Mouse (Mus musculus) erythroblast, embryonic 14.5 days (primary cell): ENCODE data around the gene Cebpz.

Experiments
- GATA1 ChIP-seq: IDR thresholded peaks from 2 replicates; pipeline ENCODE4 v1.6.1; 2012; ENCODE audit warnings: low read length, inconsistent platforms, mixed read lengths
- TAL1 ChIP-seq: IDR thresholded peaks from 3 replicates; pipeline ENCODE4 v1.6.1; 2012; ENCODE audit warnings: low read length, inconsistent platforms, mixed read lengths

- TF ChIP-seq TAL1, result no peak
- no peak for TF ChIP-seq GATA1
Observed at GRCm38 (mm10) chr17:78915772-78916171, 21.1 kb downstream of the Cebpz start.
